Mouse (Mus musculus) spleen, adult 2 months (tissue): ENCODE data around the gene Cept1. TPM values are rescaled to one million over a fixed set of nuclear protein-coding genes. Genes with fewer than 3 reads are reported as not detected.

Experiments
- DNase-seq, 2 experiments: peaks; one replicate each; pipeline versions ENCODE4 v3.0.0 to v3.0.0-alpha.2; 2012 to 2021; ENCODE audit warnings: low spot score in 2 of 2, low read depth in 1 of 2
- H3K27ac ChIP-seq: fragments of 200-500 bp; 2 replicates; pipeline ENCODE4 v1.5.1; 2012; ENCODE audit warnings: low read length, inconsistent platforms; ENCODE audit not compliant: insufficient read depth
- H3K27me3 ChIP-seq: fragments of 200-500 bp; 2 replicates; pipeline ENCODE4 v1.6.1; 2012; ENCODE audit warnings: mild to moderate bottlenecking, moderate library complexity, low read length, inconsistent platforms; ENCODE audit not compliant: control insufficient read depth, insufficient read depth
- H3K36me3 ChIP-seq: fragments of 200-500 bp; 2 replicates; pipeline ENCODE4 v1.6.1; 2012; ENCODE audit warnings: mild to moderate bottlenecking, low read length, inconsistent platforms; ENCODE audit not compliant: control insufficient read depth, insufficient read depth
- H3K4me1 ChIP-seq: fragments of 200-500 bp; 2 replicates; pipeline ENCODE4 v1.6.1; 2011; ENCODE audit warnings: inconsistent platforms; ENCODE audit not compliant: control insufficient read depth, insufficient read depth, insufficient read length
- H3K4me3 ChIP-seq: fragments of 200-500 bp; 2 replicates; pipeline ENCODE4 v1.5.1; 2011; ENCODE audit warnings: mild to moderate bottlenecking, inconsistent platforms; ENCODE audit not compliant: insufficient read depth, insufficient read length; ENCODE audit errors: extremely low read depth
- CTCF ChIP-seq: fragments of 200-500 bp; IDR thresholded peaks from 2 replicates; pipeline ENCODE4 v1.5.1; 2011; ENCODE audit warnings: mild to moderate bottlenecking, inconsistent platforms; ENCODE audit not compliant: insufficient read depth, insufficient read length, insufficient replicate concordance; ENCODE audit errors: extremely low read depth
- POLR2A ChIP-seq: fragments of 200-500 bp; IDR thresholded peaks from 2 replicates; pipeline ENCODE4 v1.6.1; 2011; ENCODE audit warnings: low read depth, low read length, inconsistent platforms
- WGBS: fragments of 180-500 bp; shearing (Covaris S2); methylation state at CpG from one replicate; pipeline ENCODE4 v1.1.7; 2018; 5-methylcytosine and 5-hydroxymethylcytosine counted together
- polyA plus RNA-seq: library from polyadenylated mRNA; depleted of rRNA; stranded (reverse); fragments of >200 nt; gene quantifications from 2 replicates; pipeline ENCODE4 v1.2.3, GENCODE M21; 2012

Gene Cept1
- polyA plus RNA-seq, 1 experiment: 13.4 TPM

DNA sequence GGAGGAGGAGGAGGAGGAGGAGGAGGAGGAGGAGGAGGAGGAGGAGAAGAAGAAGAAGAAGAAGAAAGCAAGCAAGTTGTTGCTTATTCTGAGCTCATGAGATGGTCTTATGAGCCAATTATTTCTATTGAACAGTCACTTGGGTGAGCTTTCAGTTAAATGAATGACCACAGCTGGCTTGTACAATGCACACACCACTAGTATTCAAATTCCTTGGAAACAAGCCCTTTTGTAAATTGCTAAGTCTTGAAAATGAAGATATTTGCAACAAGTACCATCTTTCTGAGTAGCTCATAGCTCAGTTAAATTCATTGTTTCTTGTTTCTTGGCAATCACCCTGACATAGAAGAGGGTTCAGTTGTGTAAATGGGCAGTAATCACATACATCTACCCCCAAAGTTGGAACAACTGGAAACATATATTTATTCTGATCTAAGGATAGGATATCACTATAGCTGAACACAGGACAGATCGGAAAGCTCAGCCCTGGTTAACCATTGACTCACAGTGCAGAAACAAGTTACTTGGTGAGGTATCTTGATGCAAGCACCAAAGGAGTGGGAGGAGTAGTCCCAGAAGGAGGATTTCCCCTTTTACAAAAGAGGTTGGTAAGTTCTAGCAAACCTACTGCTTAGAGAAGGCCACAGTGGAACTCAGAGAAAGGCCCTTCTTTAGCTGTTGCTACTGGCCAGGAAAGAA is 52.1 kb downstream of the Cept1 start:
- Histone ChIP-seq H3K4me1 (peaks cover 8% of the 10 kb centered on the region; the same call in 1 of the 2 replicates), H3K36me3 (peaks cover 42% of the 10 kb centered on the region), H3K4me3 (no peak overlapping the region), H3K27me3 (no peaks in the 10 kb centered on the region), H3K27ac (no peak overlapping the region; the same call in 1 of the 2 replicates)
- 82% methylated on average over 1 of the region's 1 CpGs for WGBS
- DNase-seq: no peak
- no peak for TF ChIP-seq POLR2A
- no peak for TF ChIP-seq CTCF

- H3K4me3 ChIP-seq: no peak overlapping the region
- H3K27ac ChIP-seq: no peak overlapping the region
- 79% methylated on average over 1 of the region's 1 CpGs for WGBS
- no peaks in the 10 kb centered on the region for H3K27me3 ChIP-seq
- TF ChIP-seq CTCF (no peak), POLR2A (no peak)
- H3K4me1 ChIP-seq: peaks cover 8% of the 10 kb centered on the region; the same call in 1 of the 2 replicates
- peaks cover 37% of the 10 kb centered on the region for H3K36me3 ChIP-seq
- no peak for DNase-seq
Measured at GRCm38 (mm10) chr3:106494417-106494950, 53.1 kb downstream of the Cept1 start.

- H3K4me1 ChIP-seq: peaks cover 8% of the 10 kb centered on the region; the same call in 1 of the 2 replicates
- peaks cover 34% of the 10 kb centered on the region for H3K36me3 ChIP-seq
- H3K27ac ChIP-seq: no peak overlapping the region
- 83% methylated on average over 3 of the region's 3 CpGs for WGBS
- no peak overlapping the region for H3K4me3 ChIP-seq
- TF ChIP-seq POLR2A (no peak), CTCF (no peak)
- no peak for DNase-seq
- no peaks in the 10 kb centered on the region for H3K27me3 ChIP-seq
Measured at GRCm38 (mm10) chr3:106493882-106494281, 53.7 kb downstream of the Cept1 start.

DNA sequence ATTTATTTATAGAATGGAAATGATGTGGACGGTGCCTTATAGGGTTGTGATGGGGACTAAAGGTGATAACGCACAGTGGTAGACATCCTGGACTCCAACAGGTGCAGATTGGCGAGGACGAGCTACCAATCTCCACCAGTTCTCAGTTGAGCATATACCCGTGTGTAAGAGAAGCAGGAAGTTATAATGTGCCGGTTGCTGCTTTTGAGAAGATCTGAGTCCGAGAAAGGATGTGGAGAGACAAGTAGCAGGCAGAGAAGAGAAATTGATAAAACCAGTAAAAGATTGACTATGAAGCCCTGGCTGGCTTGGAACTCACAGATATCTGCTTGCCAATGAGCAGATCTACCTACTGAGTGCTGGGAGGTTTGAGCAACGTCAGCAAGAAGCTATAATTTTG is 54.4 kb downstream of the Cept1 start:
- WGBS: 76% methylated on average over 8 of the region's 8 CpGs
- TF ChIP-seq CTCF (no peak), POLR2A (no peak)
- H3K4me3 ChIP-seq: no peak overlapping the region
- no peak overlapping the region for H3K27ac ChIP-seq
- no peaks in the 10 kb centered on the region for H3K27me3 ChIP-seq
- no peak for DNase-seq
- peaks cover 35% of the 10 kb centered on the region for H3K36me3 ChIP-seq
- H3K4me1 ChIP-seq: peaks cover 8% of the 10 kb centered on the region; the same call in 1 of the 2 replicates

DNA sequence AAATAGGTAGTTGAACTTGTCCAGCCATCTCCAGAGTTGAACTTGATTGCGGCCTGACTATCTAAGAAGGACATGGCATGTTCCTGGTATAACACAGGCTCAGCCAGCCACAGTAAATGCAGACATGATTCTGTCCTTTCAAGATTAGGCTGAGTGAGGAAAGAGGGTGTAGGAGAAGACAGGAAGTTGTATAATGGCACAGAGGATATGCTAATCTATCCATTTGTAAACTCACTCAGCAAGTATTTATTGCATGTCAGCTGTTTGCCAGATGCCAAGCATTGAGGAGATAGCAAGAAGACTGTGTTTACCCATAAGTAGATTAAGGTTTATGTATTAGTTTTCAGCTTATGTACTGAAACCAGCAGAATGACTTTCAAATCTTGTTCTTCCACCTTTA is 54.9 kb downstream of the Cept1 start:
- DNase-seq: no peak
- WGBS: 88% methylated on average over 1 of the region's 1 CpGs
- Histone ChIP-seq H3K36me3 (peaks cover 34% of the 10 kb centered on the region), H3K4me1 (peaks cover 8% of the 10 kb centered on the region; the same call in 1 of the 2 replicates), H3K27ac (no peak overlapping the region), H3K4me3 (no peak overlapping the region), H3K27me3 (no peaks in the 10 kb centered on the region)
- TF ChIP-seq CTCF: no peak
- no peak for TF ChIP-seq POLR2A

DNA sequence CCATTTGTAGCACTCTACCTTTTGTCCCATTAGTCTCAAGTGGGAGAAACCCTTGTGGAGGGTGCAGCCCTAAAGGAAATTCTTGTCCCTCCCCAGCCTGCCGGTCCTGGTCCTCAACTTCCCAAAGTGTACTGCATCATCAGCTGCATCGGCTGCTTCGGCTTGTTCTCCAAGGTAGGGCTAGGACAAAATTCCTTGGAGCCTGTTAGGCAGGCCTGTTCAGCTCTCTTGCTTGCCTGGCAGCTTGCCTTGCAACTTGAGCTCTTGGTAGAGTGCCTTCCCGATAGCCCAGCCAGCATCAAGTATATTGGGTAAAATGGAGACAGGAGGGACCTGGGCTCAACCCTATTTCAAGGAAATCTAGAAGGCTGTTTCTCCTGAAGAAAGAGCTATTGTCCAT is 57.4 kb downstream of the Cept1 start:
- peaks cover 3% of the 10 kb centered on the region; the same call in 1 of the 2 replicates for H3K4me1 ChIP-seq
- no peak overlapping the region for H3K4me3 ChIP-seq
- DNase-seq: no peak
- no peak for TF ChIP-seq CTCF
- TF ChIP-seq POLR2A: no peak
- H3K36me3 ChIP-seq: peaks cover 31% of the 10 kb centered on the region
- H3K27me3 ChIP-seq: no peaks in the 10 kb centered on the region
- 92% methylated on average over 4 of the region's 4 CpGs for WGBS
- no peak overlapping the region for H3K27ac ChIP-seq

GRCm38 (mm10) chr3:106487551-106487950 is 60.1 kb downstream of the Cept1 start:
- H3K27ac ChIP-seq: peak overlapping the region; percentile 81
- H3K4me1 ChIP-seq: peaks cover 4% of the 10 kb centered on the region; the same call in 1 of the 2 replicates
- no peak for DNase-seq
- peak overlapping the region; percentile 24; the same call in 1 of the 2 replicates for H3K4me3 ChIP-seq
- WGBS: 96% methylated on average over 2 of the region's 2 CpGs
- no peak for TF ChIP-seq CTCF
- no peak for TF ChIP-seq POLR2A
- H3K27me3 ChIP-seq: no peaks in the 10 kb centered on the region
- H3K36me3 ChIP-seq: peaks cover 22% of the 10 kb centered on the region
